Mouse (Mus musculus) adrenal gland, postnatal 14 days (tissue): Measurements from ENCODE around the gene Mks1. TPM values are rescaled to one million over a fixed set of nuclear protein-coding genes. Genes with fewer than 3 reads are reported as not detected.

ENCODE experiments used
- DNase-seq: peaks from one replicate; pipeline ENCODE4 v3.0.0; 2021; ENCODE audit warnings: mixed read lengths
- total RNA-seq: library from RNA; stranded (reverse); gene quantifications from 2 replicates; pipeline ENCODE4 v1.2.3, GENCODE M21; 2021

Gene Mks1
- total RNA-seq, 1 experiment from 2014 or later: 9.5 TPM

- DNase-seq: no peak
Observed at GRCm38 (mm10) chr11:87875436-87875835, 22.4 kb downstream of the Mks1 start, which contains the start of gene Epx. Gene Epx, minus strand, starts transcription at chr11:87875536.

- DNase-seq: no peak
Observed at GRCm38 (mm10) chr11:87879826-87880225, 26.8 kb downstream of the Mks1 start.

GRCm38 (mm10) chr11:87881714-87882113, 28.7 kb downstream of the Mks1 start:
- no peak for DNase-seq

DNA sequence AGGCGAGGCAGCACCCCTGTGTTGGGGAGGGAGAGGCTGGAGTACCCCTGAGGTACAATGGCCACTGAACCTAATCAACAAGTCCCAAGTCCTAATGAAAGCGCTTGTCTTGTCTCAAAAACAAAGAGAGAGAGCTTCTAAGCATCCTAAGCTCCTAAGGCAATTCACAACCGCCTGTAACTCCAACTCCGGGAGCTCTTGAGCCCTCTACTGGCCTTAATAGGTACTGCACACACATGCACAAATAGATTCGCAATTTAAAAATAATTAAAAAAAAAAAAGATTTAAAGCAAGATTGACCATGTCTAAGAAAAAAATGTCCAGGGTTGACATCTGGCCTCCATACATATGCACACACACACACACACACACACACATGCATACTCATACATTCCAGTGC, 30.5 kb downstream of the Mks1 start:
- peak; percentile 26 for DNase-seq

DNA sequence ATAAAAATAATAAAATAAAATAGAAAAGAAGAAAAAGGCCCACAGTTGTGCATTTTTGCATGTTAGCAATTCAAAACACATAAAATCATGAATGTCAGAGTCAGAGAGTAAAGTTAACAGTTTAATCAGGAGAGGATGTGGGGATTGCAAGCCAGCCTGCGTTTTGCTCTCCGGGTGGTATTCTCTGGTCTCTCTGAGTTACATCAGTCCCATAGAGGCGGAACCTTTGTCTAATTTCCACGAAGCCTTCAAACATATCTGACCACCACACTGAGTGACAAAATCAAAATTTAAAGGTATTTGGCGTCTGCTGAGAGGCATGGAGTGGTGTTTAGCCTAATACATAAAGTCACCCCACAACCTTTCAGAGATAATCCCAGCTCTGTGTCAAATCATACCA, 31.8 kb downstream of the Mks1 start:
- DNase-seq: no peak

- no peak for DNase-seq
Observed at GRCm38 (mm10) chr11:87892168-87892567, 39.2 kb downstream of the Mks1 start, which contains the start of gene Olfr462. Gene Olfr462, minus strand, starts transcription at chr11:87892268.

DNA sequence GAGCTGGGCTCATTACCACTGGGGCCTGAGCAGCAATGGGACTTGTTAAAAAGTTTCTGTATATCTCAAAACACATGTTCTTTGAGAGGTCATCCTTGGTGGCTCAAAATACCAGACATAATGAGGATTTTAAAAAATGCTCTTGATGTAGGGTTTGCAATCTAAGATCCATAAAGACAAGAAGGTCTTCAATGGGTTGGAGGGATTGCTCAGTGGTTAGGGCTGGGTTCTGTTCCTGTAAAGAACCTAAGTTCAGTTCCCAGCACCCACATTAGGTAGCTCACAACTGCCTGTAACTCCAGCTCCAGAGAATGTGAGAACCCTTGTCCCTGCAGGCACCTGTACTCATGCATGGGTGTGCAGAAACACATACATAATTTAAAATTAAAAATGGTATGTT, 44.3 kb downstream of the Mks1 start, which contains the start of gene Olfr463:
Gene Olfr463, minus strand, starts transcription at position 101 of the 400 bp plus-strand sequence.
- no peak for DNase-seq

DNA sequence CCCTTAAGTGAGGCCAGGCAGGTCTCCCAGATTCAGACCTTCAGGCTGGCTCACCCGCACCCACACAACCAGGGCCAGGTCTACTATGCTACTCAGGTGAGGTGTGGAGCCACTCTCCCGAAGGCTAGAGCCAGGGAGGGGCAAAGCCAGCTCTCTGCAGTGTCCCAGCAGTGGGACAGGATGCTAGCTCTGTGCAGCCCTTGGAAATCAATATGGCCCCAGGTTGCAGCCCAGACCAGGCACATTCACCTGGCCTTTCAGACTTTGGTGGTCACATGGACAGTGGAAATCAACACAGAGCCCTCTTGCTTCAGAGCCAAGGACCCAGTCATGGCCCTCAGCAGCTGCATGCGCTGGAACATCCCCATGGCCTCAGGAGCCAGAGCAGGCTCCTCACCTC, 51.3 kb downstream of the Mks1 start:
- DNase-seq: no peak

Other genes with a start within 250 kb of the Mks1 start
- gene Hsf5, start 236.1 kb upstream of the Mks1 start, total RNA-seq: not detected in 2 replicates
- gene Rnf43, start 190.5 kb upstream of the Mks1 start, total RNA-seq: 5.7 and 6.4 TPM in 2 replicates
- gene Supt4a, start 115.7 kb upstream of the Mks1 start, total RNA-seq: 56.5 and 74.2 TPM in 2 replicates
- 2.8 and 3.9 TPM in 2 replicates for gene Tspoap1, start 92.7 kb upstream of the Mks1 start, total RNA-seq
- 0.64 and 1.4 TPM in 2 replicates for gene Mpo, start 59.6 kb upstream of the Mks1 start, total RNA-seq
- gene Lpo, start 24.9 kb upstream of the Mks1 start, total RNA-seq: not detected in 2 replicates
- 0.63 TPM in 1 of 2 replicates, not detected in the other for gene Epx, start 22.3 kb downstream of the Mks1 start, total RNA-seq
- not detected in 2 replicates for gene Olfr462, start 39.1 kb downstream of the Mks1 start, total RNA-seq
- gene Olfr463, start 44.2 kb downstream of the Mks1 start, total RNA-seq: not detected in 2 replicates
- gene Olfr464, start 67.8 kb downstream of the Mks1 start, total RNA-seq: not detected in 2 replicates
- gene Dynll2, start 134.3 kb downstream of the Mks1 start, total RNA-seq: 154 and 174 TPM in 2 replicates
- 245 and 260 TPM in 2 replicates for gene Srsf1, start 194.2 kb downstream of the Mks1 start, total RNA-seq
- gene Vezf1, start 215.1 kb downstream of the Mks1 start, total RNA-seq: 39.8 and 42.4 TPM in 2 replicates
- 37.9 and 41.9 TPM in 2 replicates for gene Cuedc1, start 244.8 kb downstream of the Mks1 start, total RNA-seq